Mouse (Mus musculus) ovary, postnatal 36 days (tissue): ENCODE measurements around the gene Elmsan1.

Experiments
- DNase-seq: peaks from one replicate; pipeline ENCODE4 v3.0.0; 2022; ENCODE audit warnings: low spot score, mixed read lengths

Gene Elmsan1

DNA sequence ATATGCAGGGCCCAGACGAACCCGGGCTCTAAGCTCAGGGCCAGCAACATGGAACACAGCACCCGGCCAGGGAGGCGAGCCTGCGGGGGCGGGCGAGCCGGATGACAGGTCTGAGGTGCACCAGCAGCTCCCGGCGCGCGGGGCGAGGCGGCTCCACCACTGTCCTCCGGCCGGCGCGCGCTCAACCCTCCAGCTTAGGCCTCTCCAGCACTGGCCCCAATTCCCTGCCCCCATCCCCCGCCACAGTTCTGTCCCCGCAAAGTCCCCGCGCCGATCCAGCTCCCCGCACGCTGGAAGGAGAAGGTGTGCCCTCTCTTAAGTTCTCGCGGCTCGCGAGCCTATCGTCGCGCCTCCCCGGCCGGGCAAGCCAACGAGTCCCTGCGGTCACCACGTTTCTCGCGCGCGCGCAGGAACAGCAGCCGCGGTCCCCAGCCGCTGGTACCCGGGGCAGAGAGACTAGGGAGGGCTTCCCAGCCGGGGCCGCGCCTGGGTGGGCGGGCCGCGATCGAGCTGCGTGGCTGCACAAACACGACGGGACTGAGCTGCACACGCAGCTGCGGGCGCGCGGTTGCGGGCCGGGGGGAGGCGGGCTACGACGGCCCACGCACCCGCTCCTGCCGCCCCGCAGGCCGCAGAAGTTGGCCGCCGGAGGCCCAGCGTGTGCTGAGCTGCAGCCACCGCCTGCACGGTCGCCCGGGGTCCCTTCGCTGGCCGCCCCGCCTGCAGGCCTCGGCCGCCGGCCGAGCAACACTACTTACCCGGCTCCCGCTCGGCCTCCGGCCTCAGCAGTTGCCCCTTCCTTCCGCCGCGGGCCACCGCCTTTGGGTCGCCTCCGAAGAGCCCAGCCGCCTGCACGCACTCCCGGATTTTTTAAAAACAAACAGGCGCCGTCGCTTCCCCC lies 25.7 kb downstream of the Elmsan1 start:
- peak; percentile 71 for DNase-seq

DNA sequence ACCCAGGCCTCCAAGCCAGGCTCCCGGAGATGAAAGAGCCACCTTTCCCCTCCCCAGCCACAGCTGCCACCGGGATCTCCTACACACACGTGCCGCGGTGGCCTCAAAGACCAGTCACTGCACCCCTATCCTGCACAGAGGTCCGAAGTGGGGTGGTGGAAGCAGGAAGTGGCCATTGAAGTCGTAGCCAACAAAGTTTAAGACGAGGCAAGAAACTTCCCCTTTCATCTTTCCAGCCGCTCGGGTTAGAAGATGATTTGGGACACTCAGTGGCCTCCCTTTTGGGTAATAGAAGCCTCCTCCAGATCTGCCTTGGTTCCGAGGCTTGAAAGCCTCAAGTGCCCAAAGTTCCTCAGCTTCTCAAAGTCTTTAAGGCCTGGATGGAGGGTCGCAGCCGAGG lies 26.4 kb downstream of the Elmsan1 start:
- no peak for DNase-seq

DNA sequence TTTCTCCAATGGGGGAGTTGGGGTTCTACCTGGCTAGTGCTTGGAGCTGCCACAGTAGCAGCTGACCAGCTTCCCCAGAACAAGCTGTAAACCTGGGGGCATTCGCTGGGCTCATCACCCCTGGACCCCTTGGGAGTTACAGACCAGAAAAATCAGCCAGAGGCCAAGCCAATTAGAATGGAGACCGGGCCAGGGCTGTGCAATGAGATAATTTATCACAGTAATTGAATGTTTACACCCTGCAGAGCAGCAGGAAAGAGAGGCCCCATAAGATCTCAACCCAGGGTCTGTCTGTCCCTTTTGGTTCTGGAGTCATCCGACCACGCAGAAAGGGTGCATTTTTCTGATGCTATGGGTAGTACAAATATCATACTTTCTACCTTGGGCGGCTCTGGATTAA lies 26.9 kb downstream of the Elmsan1 start:
- DNase-seq: no peak

DNA sequence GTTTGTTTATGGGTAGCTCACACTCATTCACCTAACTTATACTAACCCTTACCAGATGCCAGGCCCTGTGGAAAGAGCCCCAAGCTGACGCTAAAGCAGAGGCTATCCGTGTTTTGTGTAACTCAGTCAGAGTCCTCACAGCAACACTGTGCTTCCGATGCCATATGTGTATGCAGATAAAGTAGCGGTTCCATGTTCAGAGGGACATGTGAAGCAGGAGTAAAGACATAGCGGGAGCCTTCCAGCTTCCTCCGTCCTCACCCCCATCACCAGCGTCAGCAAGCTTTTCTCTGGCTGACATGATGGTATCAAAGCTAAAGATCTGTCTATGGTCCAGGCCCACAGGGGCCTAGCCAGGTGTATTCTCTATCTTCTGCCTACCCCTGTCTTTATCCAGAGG lies 27.5 kb downstream of the Elmsan1 start:
- no peak for DNase-seq

DNA sequence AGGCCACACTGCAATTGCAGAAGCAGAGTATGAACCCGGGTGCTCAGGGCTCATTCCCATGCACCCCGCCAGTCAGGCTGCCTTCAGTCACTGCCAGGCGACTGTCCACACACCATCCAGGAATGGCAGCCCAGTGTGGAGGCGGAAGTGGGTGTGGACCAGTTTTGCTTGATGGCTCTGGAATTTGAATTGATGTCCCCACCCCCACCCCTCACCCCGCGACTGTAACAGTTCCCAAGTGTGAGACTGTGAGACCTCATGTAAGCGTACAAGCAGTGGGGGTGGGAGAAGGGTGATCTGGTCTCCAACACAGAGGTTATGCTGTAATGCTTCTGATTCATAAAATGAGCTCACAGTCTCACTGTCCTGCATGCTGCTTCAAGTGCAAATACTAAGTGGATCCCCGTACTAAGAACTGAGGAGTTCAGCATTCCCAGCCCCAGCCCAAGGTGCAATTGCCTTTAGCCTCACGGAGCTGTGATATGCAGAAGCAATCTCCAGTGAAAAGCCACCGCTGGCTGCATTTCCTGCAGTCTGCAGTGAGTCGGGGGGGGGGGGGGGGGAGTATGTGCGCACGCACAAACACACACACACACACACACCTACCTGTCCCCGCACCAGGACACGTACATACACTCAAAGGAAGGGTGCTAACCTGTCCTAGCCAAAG lies 28.4 kb downstream of the Elmsan1 start:
- DNase-seq: no peak

DNA sequence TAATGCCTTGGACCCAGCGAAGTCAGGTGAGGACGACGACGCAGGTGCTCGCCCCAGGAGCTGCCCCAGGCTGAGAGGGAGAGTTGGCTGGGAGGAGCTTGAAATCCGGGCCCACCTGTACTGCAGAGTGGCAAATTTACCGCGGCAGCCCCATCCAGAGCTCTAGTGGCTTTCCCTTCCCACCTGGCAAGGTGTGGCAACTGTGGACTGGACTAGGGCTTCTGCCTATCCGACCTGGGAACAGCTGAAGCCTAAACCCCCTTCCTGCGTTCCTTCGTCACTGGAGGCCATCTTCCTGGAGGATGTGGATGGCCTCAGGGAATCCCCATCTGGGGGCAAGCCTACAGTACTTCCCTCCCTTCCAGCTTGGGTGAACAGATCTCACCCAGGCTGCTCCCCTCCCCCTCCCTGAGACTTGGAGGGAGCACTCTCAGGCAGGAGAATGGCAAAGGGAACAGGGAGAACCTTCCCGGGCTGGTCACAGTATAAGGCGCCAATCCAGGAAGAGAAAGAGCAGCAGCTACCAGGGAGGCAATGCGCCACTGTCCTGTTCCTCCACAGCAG lies 29.7 kb downstream of the Elmsan1 start:
- DNase-seq: no peak

DNA sequence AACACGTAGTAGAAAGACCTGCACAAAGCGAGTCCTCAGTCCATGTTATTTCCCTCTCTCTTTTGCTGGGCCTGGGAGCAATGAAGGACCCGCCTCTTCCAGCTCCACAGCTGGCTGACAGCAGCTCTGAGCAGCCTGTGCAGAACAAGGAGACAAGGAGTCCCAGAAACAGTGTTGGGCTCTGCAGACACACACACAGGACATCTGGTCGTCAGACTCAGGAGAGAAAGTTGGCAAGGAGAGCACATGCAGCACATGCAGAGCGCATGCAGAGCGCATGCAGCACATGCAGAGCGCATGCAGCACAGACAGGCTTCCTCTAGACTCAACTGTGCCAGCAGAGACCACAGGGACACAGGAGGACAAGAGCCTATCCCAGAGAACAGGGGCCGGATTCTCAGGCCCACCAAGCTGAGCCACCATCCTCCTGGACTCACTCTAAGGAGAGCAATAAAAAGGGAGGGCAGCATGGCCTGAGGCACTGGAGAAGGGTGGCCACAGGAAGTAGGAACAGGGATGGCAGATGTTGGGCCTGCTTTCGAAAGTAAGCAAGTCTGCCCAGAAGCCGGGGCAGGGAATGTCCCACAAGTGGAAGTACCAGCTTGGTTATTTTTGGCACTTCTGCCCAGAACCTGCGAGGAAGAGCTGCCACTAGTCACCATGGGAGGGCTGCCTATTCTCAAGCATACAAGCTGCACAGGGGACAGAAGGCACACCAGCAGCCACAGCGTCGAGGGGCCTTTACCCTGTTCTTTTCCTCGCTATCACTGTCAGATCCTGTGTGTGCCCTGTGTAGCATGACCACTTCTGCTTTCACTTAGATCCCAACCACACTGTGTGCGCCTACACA lies 30.7 kb downstream of the Elmsan1 start:
- DNase-seq: no peak

DNA sequence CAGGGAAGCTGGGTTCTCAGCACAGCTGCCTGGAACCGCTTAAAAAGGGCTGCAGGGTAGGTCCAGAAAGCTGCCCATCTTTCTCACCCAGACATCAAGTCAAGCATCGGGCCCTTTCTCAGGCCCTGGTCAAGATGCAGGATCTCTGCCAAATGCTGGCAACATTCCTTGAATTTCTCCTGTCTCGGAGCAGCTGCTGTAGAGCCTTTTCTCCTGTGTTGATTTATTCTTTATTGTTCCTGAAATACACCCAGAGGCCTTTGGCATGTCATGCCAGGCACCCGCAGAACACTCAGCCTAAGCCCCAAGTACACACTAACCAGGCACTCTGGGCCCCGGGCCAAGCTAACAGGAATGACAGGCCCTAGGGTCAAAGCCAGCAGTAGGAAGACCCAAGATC lies 31.7 kb downstream of the Elmsan1 start:
- no peak for DNase-seq

DNA sequence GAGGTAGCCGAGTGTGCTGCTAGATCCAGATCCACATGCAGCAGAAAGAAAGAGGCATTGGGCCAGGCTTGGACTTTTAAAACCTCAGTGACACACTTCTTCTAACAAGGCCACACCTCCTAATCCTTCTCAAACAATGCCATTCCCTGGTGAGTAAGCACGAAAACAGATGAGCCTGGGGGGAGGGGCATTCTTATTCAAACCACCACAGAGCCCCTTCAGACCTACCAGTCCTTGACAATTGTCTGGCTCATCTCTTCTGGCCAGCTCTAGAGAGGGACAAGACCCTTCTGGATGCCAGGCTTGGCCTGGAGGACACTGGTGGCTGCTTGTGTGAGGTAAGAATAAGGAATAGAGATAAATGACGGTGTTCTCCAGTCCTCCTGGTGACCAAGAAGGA lies 32.1 kb downstream of the Elmsan1 start:
- DNase-seq: no peak

DNA sequence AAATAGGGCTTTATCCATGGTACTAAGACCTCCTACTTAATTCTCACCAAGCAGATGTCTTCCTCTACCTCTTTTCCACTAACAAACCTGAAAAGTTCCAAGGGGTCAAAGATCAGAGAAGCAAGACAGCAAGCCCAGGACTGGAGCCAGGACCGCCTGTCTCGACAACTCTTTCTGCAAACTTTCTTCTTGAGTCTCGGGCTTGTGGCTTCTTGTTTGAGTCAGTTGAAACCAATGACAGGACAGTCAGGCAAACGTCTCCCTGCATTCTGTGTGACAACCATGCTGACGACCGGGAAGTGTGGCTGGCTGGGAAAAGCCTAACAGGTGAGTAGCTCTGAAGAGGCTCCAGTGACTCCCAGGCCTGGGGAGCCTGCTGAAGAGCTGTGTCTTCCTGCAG lies 33.1 kb downstream of the Elmsan1 start:
- no peak for DNase-seq

DNA sequence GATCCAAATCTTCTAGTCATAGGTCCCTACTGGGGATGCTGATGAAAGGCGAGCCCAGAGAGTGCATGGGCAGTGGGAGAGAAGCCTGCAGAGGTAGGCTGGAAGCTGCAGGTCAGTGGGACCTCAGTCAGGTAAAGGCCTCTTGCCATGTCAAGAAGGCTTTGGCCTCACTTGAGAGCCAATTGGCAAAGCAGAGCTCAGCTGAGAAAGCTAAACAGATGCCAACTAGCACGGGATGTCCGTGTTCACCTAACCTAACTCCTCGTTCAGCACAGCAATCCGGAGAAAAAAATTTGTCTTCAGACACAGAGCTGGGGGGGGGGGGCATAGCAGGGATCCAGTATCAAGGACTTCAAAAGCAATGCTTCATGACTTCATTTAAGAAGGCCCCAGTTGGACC lies 33.7 kb downstream of the Elmsan1 start:
- DNase-seq: no peak

DNA sequence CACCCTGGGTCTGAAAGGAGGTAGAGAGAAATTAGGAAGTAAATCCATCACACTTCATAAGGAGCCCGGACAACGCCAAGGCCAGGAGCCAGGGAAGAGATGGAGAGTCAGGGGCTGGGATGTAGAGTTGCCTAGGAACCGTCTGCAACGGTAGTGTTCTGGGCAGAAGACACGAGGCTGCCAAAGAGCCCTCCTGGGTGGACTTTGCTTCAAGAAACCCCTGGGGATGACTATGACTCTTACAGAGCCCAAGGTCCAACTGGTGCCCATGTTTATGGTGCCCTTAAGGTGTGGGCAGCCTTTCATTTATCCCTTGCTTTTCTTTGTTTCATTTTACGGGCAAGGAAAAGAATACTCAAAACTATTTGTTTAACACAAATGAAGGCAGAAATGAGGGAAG lies 36.7 kb downstream of the Elmsan1 start:
- no peak for DNase-seq

DNA sequence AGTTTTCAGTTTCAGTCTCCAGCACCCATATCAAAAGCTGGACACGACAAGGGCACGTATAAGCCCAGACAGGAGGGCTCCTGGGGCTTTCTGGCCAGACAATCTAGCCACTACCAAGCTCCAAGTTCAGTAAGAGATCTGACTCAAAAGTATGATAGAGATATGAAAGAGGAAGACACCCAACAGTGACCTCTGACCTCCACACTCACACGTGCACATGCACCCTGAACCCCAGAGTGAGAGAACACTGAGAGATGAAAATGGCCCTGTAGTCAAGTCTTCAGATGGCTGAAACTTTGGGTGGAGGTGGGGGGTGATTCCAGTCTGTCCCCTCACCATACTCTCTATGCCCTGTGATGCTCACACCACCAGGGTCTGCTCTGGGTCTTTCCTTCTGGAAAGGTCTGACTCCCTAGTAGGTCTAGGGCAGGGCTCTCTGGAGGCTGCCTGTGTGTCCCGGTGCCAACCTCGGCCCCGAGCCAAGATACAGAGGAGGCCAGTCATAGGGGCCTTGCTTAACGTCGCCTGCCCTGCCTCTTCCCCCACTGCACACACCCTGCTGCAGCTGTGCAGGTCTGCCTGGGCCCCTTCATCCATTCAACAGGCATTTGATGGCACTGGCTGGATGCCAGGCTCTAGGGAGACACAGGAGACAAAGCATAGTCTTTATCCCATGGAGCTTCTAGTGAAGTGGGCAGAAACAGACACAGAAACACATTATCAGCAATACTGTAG lies 37.8 kb downstream of the Elmsan1 start:
- DNase-seq: peak; percentile 81

DNA sequence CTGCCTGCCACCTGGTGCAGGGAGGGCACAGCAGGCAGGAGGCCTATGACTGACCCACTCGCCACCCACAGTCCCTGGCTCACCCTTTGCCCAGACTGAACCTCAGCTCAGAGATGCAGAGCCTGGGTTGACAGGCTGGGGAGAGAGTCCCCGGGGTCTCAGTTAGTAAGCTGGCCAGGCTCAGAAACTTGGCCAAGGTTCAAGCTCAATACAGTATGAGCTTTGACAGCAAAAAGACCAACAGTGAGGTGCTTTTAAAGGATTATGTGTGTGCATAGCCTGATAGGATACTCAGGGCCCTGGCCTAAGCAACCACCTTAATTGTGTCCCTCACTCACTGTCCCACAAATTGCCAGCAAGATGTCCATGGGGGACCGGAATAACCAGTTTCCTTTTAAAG lies 38.6 kb downstream of the Elmsan1 start:
- no peak for DNase-seq

DNA sequence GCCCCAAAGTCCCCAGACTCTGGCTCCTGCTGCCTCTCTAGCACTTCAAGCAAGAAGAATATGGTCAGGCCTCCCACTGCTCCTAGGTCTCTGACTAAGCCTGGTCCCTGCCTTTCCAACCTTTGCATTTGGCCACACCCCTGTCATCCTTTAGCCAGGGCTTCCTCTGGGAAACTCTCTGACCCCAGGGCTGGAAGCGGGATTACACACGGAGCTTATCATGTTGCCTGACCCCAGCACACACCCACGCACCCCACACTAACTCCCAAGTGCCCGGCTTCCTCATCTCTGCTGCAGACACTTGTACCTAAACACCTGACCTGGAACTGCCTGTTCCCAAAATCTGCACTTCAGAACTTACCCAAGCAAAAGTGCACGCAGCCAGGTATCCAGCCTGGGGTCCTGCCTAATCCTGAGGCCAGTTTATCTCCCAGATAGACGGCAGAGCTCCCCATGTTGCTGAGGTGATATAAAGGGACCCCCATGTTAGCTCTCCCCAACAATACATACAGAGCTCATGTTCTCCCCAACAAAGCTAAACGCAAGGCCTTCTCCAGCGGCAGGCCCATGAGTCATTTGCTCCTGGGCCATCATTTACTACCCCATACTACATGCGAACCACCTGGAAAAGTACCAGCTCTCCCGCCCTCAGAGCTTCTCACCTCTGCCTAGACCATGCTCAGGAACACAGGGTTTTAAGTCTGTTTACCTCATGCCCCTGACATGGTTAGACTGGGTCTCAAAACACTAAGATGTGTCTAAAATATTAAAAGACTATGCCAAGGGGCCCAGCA lies 39.8 kb downstream of the Elmsan1 start:
- DNase-seq: no peak

DNA sequence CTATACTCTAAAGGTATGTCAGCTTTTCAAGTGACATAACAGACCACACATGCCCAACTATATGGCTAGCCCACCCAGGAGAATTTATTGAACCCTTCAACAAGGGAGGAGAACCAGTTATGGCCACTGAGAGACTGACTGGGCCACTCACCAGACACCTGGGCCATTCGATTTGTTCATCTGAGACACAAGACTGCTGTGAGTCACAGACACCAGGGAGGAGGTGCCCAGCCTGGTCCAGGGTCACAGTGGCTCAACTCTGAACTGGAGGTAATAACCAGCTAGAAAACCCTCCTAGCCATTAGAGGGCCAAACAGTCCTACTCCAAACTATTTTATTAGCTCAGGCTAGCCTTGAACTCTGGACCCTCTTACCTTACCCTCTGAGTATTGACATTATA lies 40.6 kb downstream of the Elmsan1 start:
- DNase-seq: no peak

DNA sequence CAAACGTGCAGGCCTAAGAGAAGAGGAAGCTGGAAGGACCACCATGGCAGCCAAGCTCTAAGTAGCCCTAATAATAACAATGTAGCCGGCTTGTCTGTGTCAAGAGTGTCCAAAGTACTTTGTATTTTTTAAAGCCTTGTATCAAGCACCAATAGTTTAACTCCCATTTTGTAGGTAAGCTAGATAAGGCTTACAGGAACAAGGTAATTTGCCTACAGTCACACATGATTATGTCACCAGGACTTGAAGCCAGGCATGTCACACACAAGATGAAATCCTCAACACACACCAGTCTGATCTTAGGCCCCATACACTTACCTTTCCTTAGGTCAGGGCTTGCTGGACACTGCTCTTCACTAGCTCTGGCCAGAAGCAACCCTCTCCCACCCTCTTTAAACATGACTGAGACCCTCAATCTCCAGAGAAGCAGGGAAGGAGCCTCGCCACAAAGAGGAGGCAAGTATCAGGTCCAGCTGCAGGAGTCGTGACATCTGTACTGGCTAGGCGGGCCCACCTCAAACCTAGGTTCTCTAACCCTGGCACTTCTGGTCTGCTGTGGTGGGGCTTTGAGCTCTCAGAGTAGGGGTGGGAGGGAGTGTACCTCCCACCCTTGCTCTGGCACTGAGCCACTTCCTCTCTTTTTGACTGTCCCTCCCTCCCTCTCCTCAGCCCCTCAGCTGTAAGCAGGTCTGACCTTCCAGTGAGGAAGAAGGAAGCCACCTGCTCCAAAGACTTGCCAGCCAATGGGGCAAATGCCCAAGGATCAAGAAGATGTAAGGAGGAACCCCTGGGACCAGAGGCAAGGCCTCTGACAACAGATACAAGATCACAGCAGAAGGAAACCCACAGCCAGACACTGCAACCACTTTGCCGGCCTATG lies 41.6 kb downstream of the Elmsan1 start:
- no peak for DNase-seq

DNA sequence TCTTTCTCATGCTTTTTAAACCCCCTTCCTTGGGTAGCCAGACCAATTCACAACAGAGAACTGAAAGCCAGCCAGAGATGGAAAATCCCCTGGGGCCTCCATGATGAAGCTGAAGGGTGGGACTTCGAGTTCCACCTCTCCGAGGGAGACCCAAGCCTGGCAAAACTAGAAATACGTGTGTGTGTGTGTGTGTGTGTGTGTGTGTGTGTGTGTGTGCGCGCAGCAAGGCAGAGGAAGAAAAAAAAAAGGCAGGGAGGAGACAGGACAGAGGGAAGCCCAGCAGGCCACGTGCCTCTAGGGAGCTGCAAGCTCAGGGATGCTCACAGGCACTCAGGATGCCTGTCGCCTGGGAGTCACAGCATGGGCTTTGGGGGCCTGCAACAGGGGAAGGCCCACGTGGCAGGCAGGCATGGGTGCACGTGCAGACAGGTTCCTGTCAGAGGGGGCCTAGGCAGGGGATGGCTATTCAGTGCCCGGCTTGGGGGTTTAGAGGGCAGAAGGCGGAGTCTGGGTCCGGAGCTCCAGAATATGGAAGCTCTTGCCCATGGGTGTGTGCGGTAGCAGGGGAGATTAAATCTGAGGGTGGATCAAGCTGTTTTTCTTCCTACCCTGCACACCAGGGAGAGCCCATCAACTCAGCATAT lies 42.4 kb downstream of the Elmsan1 start:
- no peak for DNase-seq

DNA sequence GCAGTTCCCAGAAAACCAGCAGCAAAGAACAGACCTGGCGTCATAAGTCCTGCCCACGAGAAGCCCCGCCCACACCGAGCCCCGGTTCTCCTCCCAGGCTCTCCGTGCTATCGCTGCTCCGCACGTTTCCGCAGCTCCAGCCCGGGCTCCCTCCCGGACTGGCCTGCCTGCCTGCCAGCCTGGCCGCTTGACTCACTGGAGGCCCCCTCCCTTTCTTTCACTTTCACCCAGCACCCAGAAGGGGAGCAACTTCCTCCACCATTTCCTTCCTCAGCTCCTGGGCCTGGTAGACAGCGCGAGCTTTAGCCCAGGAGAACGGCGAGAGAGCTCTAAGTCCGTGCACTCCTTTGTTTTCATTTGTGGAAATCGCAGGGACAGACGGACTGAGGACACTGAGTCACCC lies 43.0 kb downstream of the Elmsan1 start:
- DNase-seq: peak; percentile 84
